Mouse (Mus musculus) Patski (cell line): ENCODE results near the gene 1700057G04Rik. TPM values are rescaled to one million over a fixed set of nuclear protein-coding genes. Genes with fewer than 3 reads are reported as not detected.

ENCODE experiments used
- ATAC-seq: fragments of 100-300 bp; one replicate; pipeline ENCODE4 v1.8.0; 2021
- CTCF ChIA-PET: fragments of 350-600 bp; sonication (Branson Sonifier 250); formaldehyde crosslinking; loops from one replicate; lab custom pipeline; 2022; ENCODE audit warnings: inconsistent platforms; lab: Charles Lee
- POLR2A ChIA-PET: fragments of 350-600 bp; sonication (Branson Sonifier 250); formaldehyde crosslinking; loops from one replicate; lab custom pipeline; 2022; ENCODE audit warnings: antibody characterized with exemption, inconsistent platforms; lab: Charles Lee
- DNase-seq: peaks from one replicate; pipeline ENCODE4 v3.0.0-alpha.2; 2011; ENCODE audit warnings: low read depth, low spot score
- H3K27me3 ChIP-seq: fragments of 371-371 bp; one replicate; pipeline ENCODE4 v1.5.1; 2021
- CTCF ChIP-seq: fragments of 100-300 bp; IDR thresholded peaks from one replicate; pipeline ENCODE4 v1.5.1; 2021
- in situ Hi-C: fragments of 300-500 bp; cut with MboI; formaldehyde crosslinking; loops from 3 replicates; pipeline ENCODE4 v1.11.1; 2018; ENCODE audit warnings: low pct_unique_long_range_greater_than_20kb, mixed read lengths
- polyA plus RNA-seq: library from polyadenylated mRNA; unstranded; gene quantifications from one replicate; pipeline ENCODE4 v1.2.3, GENCODE M21; 2021

1700057G04Rik gene
- polyA plus RNA-seq, result not detected

- CTCF ChIA-PET, result interaction anchor here (1.7 kb wide), 1 partner anchor 11 kb away, joined by 9 read pairs; no protein-coding TSS in a partner anchor
- POLR2A ChIA-PET, result no interaction called here
Measured at GRCm38 (mm10) chr9:92309077-92309476, at the start of gene 1700057G04Rik. TSS of gene 1700057G04Rik (plus strand) at chr9:92309377.

GRCm38 (mm10) chr9:92260481-92261159 lies 48.6 kb upstream of the 1700057G04Rik start:
- in situ Hi-C loops, result no loop called here
- no peak for ATAC-seq
- DNase-seq, result no peak
- no peak for TF ChIP-seq CTCF
- CTCF ChIA-PET, result no interaction called here
- no peaks in the 10 kb centered on the region for H3K27me3 ChIP-seq
- POLR2A ChIA-PET, result no interaction called here

More at GRCm38 (mm10) chr9:92309077-92309476, at the start of gene 1700057G04Rik:
- no peak for TF ChIP-seq CTCF
- in situ Hi-C loops, result no loop called here
- no peak for DNase-seq
- no peaks in the 10 kb centered on the region for H3K27me3 ChIP-seq
- no peak for ATAC-seq

- in situ Hi-C loops, result no loop called here
- DNase-seq (no peak), ATAC-seq (no peak)
- POLR2A ChIA-PET, result interaction anchor here (1.7 kb wide), 1 partner anchor 10 kb away, joined by 4 read pairs; no protein-coding TSS in a partner anchor
- no peak for TF ChIP-seq CTCF
- H3K27me3 ChIP-seq, result no peaks in the 10 kb centered on the region
- CTCF ChIA-PET, result interaction anchor here (1.0 to 1.6 kb wide), 4 partner anchors 10 to 279 kb away, joined by 3 to 5 read pairs (median 3); no protein-coding TSS in a partner anchor
Measured at GRCm38 (mm10) chr9:92265719-92266118, 43.5 kb upstream of the 1700057G04Rik start.

GRCm38 (mm10) chr9:92266558-92267171 lies 42.5 kb upstream of the 1700057G04Rik start:
- TF ChIP-seq CTCF, result no peak
- POLR2A ChIA-PET, result no interaction called here
- in situ Hi-C loops, result no loop called here
- no peak for ATAC-seq
- H3K27me3 ChIP-seq, result no peaks in the 10 kb centered on the region
- DNase-seq, result no peak
- CTCF ChIA-PET, result no interaction called here

- in situ Hi-C loops, result no loop called here
- DNase-seq, result no peak
- peak; percentile 56 for ATAC-seq
- ChIA-PET POLR2A (no interaction called here), CTCF (interaction anchor here (1.4 kb wide), 1 partner anchor 17 kb away, joined by 3 read pairs; no protein-coding TSS in a partner anchor)
- H3K27me3 ChIP-seq, result no peaks in the 10 kb centered on the region
- TF ChIP-seq CTCF, result no peak
Measured at GRCm38 (mm10) chr9:92267732-92268131, 41.4 kb upstream of the 1700057G04Rik start.

- DNase-seq, result no peak
- no peak for TF ChIP-seq CTCF
- POLR2A ChIA-PET, result interaction anchor here (1.4 kb wide), 1 partner anchor 19 kb away, joined by 4 read pairs; no protein-coding TSS in a partner anchor
- CTCF ChIA-PET, result interaction anchor here (1.6 to 2.1 kb wide), 2 partner anchors 19 to 21 kb away, joined by 4 to 5 read pairs; partner anchors contain the start of gene Plscr1
- ATAC-seq, result no peak
- in situ Hi-C loops, result no loop called here
- no peaks in the 10 kb centered on the region for H3K27me3 ChIP-seq
Measured at GRCm38 (mm10) chr9:92269829-92270404, 39.3 kb upstream of the 1700057G04Rik start.

GRCm38 (mm10) chr9:92270927-92271326 lies 38.2 kb upstream of the 1700057G04Rik start:
- in situ Hi-C loops, result no loop called here
- ATAC-seq, result no peak
- ChIA-PET POLR2A (interaction anchor here (0.6 to 1.4 kb wide), 2 partner anchors 20 to 280 kb away, joined by 3 to 4 read pairs; no protein-coding TSS in a partner anchor), CTCF (interaction anchor here (1.6 to 2.1 kb wide), 2 partner anchors 20 to 22 kb away, joined by 4 to 5 read pairs; partner anchors contain the start of gene Plscr1)
- H3K27me3 ChIP-seq, result no peaks in the 10 kb centered on the region
- DNase-seq, result peak; percentile 89
- no peak for TF ChIP-seq CTCF

GRCm38 (mm10) chr9:92272650-92273049 lies 36.5 kb upstream of the 1700057G04Rik start:
- no peak for TF ChIP-seq CTCF
- in situ Hi-C loops, result no loop called here
- CTCF ChIA-PET, result interaction anchor here (0.9 kb wide), 1 partner anchor 26 kb away, joined by 3 read pairs; no protein-coding TSS in a partner anchor
- POLR2A ChIA-PET, result no interaction called here
- DNase-seq, result no peak
- no peaks in the 10 kb centered on the region for H3K27me3 ChIP-seq
- no peak for ATAC-seq

GRCm38 (mm10) chr9:92273271-92273670 lies 35.9 kb upstream of the 1700057G04Rik start:
- TF ChIP-seq CTCF, result no peak
- ChIA-PET POLR2A (no interaction called here), CTCF (interaction anchor here (1.0 to 1.1 kb wide), 2 partner anchors 10 to 16 kb away, joined by 3 read pairs; no protein-coding TSS in a partner anchor)
- DNase-seq, result peak; percentile 83
- peak; percentile 68 for ATAC-seq
- in situ Hi-C loops, result no loop called here
- H3K27me3 ChIP-seq, result no peaks in the 10 kb centered on the region
